Mouse (Mus musculus): Measurements from ENCODE around the gene Wdr82. TPM values are rescaled to one million over a fixed set of nuclear protein-coding genes. Genes with fewer than 3 reads are reported as not detected.
A peak's percentile ranks its signal among the peaks of the same experiment; 100 is the strongest.

Wdr82 gene
- total and polyA plus RNA-seq, 2 experiments from 2014 or later, result 14.3 to 122 TPM

DNA sequence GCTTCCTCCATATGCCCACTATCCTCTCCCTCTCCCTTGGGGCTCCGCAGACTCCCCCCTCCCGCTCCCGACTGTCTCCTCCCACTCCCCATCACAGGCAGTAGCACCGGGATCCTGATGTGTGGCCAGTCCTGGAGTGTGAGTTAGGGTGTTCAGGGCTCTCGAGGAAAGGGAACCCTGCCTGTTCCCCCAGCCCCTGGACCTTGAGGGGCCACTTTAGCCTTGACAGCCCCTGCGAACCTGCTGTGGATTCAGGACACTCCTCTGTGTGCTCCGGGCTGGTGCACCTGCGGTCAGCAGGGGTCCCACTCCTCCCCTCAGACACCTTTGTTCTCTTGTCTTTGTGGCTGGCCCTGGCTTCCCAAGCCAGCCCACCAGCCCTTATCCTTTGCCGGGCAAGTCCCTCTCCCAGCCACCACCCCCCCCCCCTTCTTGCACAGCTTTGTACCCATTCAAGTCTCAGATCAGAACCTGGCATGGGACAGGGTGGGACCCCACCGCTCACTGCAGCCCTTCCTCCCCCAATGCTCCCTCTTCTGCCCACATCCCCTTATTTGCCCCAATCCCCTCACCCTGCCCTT lies 22.8 kb upstream of the Wdr82 start:
- H3K9me3 ChIP-seq (replicated peaks; ENCODE audit: control insufficient read depth, low read length), result no peaks in the 10 kb centered on the region
- 8% methylated on average over 10 of the region's 10 CpGs for WGBS
- DNase-seq (ENCODE audit: low spot score) (no peak), ATAC-seq (ENCODE audit: insufficient read depth, low read depth) (no peak)
- peak overlapping the region; percentile 20; the same call in 1 of the 2 replicates for H3K4me2 ChIP-seq (ENCODE audit: low read depth, low read length)
- TF ChIP-seq EP300 (IDR thresholded peaks at IDR 0.05; ENCODE audit: low read depth) (no peak), CTCF (IDR thresholded peaks at IDR 0.05; ENCODE audit: low read depth) (no peak)
- H3K4me3 ChIP-seq (ENCODE audit: low read depth, low read length), result no peak overlapping the region
- H3K27ac ChIP-seq (ENCODE audit: low read depth), result no peak overlapping the region
- peaks cover 48% of the 10 kb centered on the region for H3K27me3 ChIP-seq (ENCODE audit: control insufficient read depth, insufficient read depth, low read length)
- H3K36me3 ChIP-seq (replicated peaks; ENCODE audit: control insufficient read depth, insufficient read depth, low read length), result no peaks in the 10 kb centered on the region
- no peak overlapping the region for H3K9ac ChIP-seq (replicated peaks; ENCODE audit: low read depth, low read length)
- H3K4me1 ChIP-seq (ENCODE audit: control insufficient read depth, insufficient read depth), result no peaks in the 10 kb centered on the region; the same call in 1 of the 2 replicates

DNA sequence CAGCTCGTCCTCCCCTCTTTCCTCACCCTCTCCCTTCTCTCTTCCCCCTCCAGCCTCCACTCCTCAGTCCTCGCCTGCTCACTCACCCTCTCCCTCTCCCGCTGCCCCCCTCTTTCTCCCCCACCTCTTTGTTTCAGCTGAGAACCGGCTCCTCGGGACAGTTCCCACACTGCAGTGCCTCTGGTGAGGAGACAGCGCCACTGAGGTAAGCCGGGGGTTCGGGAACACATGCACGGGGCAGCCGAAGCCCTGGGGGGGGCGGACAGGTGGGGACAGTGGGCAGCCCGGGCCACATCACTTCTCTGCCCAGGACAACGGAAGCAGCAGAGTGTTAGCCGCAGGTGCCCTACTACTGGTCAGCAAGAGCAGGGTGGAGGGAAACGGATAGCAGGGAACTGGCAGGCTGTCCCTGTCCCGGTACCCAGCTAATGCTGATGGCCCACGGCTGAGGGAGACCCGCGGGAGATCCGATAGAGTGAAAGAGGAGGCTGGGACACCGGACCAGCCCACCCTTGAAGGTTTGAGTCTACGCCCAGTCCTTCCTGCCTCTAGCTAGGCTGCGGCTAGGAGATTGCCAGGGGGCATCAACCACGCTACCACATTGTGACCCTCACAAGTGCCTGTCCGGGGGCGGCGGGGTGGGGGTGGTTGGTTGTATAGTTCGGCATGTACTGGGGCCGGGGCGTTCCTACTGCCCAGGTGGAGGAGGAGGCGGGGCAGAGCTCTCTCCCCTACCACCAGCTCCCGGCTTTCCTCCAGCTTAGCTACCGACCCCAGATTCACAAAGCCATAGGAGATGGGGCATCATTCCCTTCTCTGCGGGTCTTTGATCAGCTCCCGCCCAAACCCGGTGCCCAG lies 22.0 kb upstream of the Wdr82 start:
- DNase-seq (ENCODE audit: low spot score) (no peak), ATAC-seq (ENCODE audit: insufficient read depth, low read depth) (0 out of 2 replicates have a peak, but pooled peaks have one; percentile 11)
- TF ChIP-seq CTCF (IDR thresholded peaks at IDR 0.05; ENCODE audit: low read depth) (no peak), EP300 (IDR thresholded peaks at IDR 0.05; ENCODE audit: low read depth) (no peak)
- Histone ChIP-seq H3K27ac (ENCODE audit: low read depth) (no peak overlapping the region), H3K4me1 (ENCODE audit: control insufficient read depth, insufficient read depth) (no peaks in the 10 kb centered on the region; the same call in 1 of the 2 replicates), H3K9me3 (replicated peaks; ENCODE audit: control insufficient read depth, low read length) (no peaks in the 10 kb centered on the region), H3K27me3 (ENCODE audit: control insufficient read depth, insufficient read depth, low read length) (peaks cover 48% of the 10 kb centered on the region), H3K4me3 (ENCODE audit: low read depth, low read length) (peak overlapping the region; percentile 14; the same call in 1 of the 2 replicates), H3K9ac (replicated peaks; ENCODE audit: low read depth, low read length) (no peak overlapping the region), H3K36me3 (replicated peaks; ENCODE audit: control insufficient read depth, insufficient read depth, low read length) (no peaks in the 10 kb centered on the region), H3K4me2 (ENCODE audit: low read depth, low read length) (peak overlapping the region; percentile 20)
- WGBS, result 2% methylated on average over 36 of the region's 36 CpGs

DNA sequence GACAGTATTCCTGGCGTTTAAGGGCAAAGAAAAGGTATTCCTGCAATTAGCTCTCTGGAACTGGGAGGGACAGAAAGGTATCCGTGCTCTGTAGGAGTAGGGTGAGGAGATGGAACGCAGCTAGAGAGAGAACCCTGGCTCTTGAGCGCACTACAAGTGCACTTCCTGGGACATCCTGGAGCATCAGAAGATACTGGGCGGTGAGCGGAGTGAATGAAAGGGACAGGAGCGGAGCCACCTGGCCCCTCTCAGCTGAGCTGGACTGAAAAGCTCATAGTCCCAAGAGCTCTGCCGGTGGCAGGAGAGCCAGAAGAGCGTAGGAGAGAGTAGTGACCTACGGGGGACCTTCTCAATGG lies 21.4 kb upstream of the Wdr82 start:
- Histone ChIP-seq H3K36me3 (replicated peaks; ENCODE audit: control insufficient read depth, insufficient read depth, low read length) (no peaks in the 10 kb centered on the region), H3K9me3 (replicated peaks; ENCODE audit: control insufficient read depth, low read length) (no peaks in the 10 kb centered on the region), H3K4me1 (ENCODE audit: control insufficient read depth, insufficient read depth) (no peaks in the 10 kb centered on the region; the same call in 1 of the 2 replicates), H3K27me3 (ENCODE audit: control insufficient read depth, insufficient read depth, low read length) (peaks cover 48% of the 10 kb centered on the region), H3K4me3 (ENCODE audit: low read depth, low read length) (0 out of 2 replicates have a peak overlapping the region, but pooled peaks have one; percentile 14), H3K27ac (ENCODE audit: low read depth) (no peak overlapping the region), H3K9ac (replicated peaks; ENCODE audit: low read depth, low read length) (no peak overlapping the region), H3K4me2 (ENCODE audit: low read depth, low read length) (no peak overlapping the region)
- ATAC-seq (ENCODE audit: insufficient read depth, low read depth) (no peak), DNase-seq (ENCODE audit: low spot score) (no peak)
- TF ChIP-seq EP300 (IDR thresholded peaks at IDR 0.05; ENCODE audit: low read depth), result no peak
- no peak for TF ChIP-seq CTCF (IDR thresholded peaks at IDR 0.05; ENCODE audit: low read depth)
- 22% methylated on average over 10 of the region's 10 CpGs for WGBS

DNA sequence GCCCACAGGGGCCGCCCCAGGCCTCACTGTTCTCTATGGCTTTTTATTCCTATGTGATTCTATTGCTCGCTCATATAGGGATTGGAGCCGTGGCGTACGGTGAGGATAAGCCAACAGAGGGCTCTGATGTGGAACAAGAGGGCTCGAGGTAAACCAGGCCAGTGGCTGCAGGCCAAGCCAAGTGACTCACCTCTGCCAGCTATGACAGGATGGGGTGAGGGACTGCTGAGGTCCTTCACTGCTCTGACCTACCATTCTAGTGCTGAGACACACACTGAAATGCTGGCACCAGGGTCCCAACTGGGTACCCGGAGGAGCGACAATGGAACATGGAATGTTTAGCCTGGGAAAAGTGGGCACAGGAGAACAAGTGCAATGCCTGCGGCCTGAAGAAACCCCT lies 16.6 kb upstream of the Wdr82 start:
- Histone ChIP-seq H3K27ac (ENCODE audit: low read depth) (no peak overlapping the region), H3K4me1 (ENCODE audit: control insufficient read depth, insufficient read depth) (no peaks in the 10 kb centered on the region), H3K9ac (replicated peaks; ENCODE audit: low read depth, low read length) (no peak overlapping the region), H3K27me3 (ENCODE audit: control insufficient read depth, insufficient read depth, low read length) (peaks cover 24% of the 10 kb centered on the region), H3K36me3 (replicated peaks; ENCODE audit: control insufficient read depth, insufficient read depth, low read length) (no peaks in the 10 kb centered on the region), H3K4me2 (ENCODE audit: low read depth, low read length) (no peak overlapping the region), H3K4me3 (ENCODE audit: low read depth, low read length) (no peak overlapping the region), H3K9me3 (replicated peaks; ENCODE audit: control insufficient read depth, low read length) (no peaks in the 10 kb centered on the region)
- DNase-seq (ENCODE audit: low spot score) (no peak), ATAC-seq (ENCODE audit: insufficient read depth, low read depth) (no peak)
- WGBS, result 65% methylated on average over 9 of the region's 9 CpGs
- no peak for TF ChIP-seq CTCF (IDR thresholded peaks at IDR 0.05; ENCODE audit: low read depth)
- TF ChIP-seq EP300 (IDR thresholded peaks at IDR 0.05; ENCODE audit: low read depth), result no peak

DNA sequence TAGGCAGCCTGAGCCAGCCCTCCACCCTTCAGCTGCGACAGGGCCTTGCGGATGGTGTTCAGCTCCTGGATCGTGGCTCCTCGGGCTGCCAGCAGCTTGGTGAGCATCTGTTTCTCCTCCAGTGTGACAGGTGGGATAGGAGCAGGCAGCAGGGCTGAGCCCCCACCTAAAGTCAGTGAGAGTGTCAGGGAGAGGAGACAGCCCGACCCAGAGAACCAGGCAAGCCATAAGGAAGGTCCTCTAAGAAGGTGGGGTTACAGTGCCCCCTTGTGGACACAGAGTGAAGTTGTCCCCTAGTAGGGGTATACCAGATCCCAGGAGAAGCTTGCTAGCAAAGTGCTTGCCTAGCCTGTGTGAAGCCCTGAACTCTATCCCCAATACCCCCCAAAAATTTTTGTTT lies 14.3 kb upstream of the Wdr82 start:
- TF ChIP-seq CTCF (IDR thresholded peaks at IDR 0.05; ENCODE audit: low read depth) (peak; percentile 40), EP300 (IDR thresholded peaks at IDR 0.05; ENCODE audit: low read depth) (no peak)

More for the DNA sequence above, 14.3 kb upstream of the Wdr82 start:
- no peaks in the 10 kb centered on the region for H3K9me3 ChIP-seq (replicated peaks; ENCODE audit: control insufficient read depth, low read length)
- ATAC-seq (ENCODE audit: insufficient read depth, low read depth) (no peak), DNase-seq (ENCODE audit: low spot score) (no peak)
- no peak overlapping the region for H3K4me3 ChIP-seq (ENCODE audit: low read depth, low read length)
- H3K9ac ChIP-seq (replicated peaks; ENCODE audit: low read depth, low read length), result no peak overlapping the region
- no peaks in the 10 kb centered on the region for H3K36me3 ChIP-seq (replicated peaks; ENCODE audit: control insufficient read depth, insufficient read depth, low read length)
- WGBS, result 45% methylated on average over 5 of the region's 5 CpGs
- no peak overlapping the region for H3K4me2 ChIP-seq (ENCODE audit: low read depth, low read length)
- H3K4me1 ChIP-seq (ENCODE audit: control insufficient read depth, insufficient read depth), result 0 out of 2 replicates have a peak, but pooled peaks cover 5% of the 10 kb centered on the region
- H3K27ac ChIP-seq (ENCODE audit: low read depth), result no peak overlapping the region
- peaks cover 1% of the 10 kb centered on the region for H3K27me3 ChIP-seq (ENCODE audit: control insufficient read depth, insufficient read depth, low read length)

All from heart, postnatal 0 days (tissue).